Mouse (Mus musculus) forebrain, embryonic 13.5 days (tissue): ENCODE results near the gene Tmem269. TPM values are rescaled to one million over a fixed set of nuclear protein-coding genes. Genes with fewer than 3 reads are reported as not detected.

ENCODE experiments used
- ATAC-seq: fragments of 200-750 bp; cut with Nextera tagmentation; 2 replicates; pipeline ENCODE4 v1.8.0; 2017
- H3K27ac ChIP-seq: fragments of 300-500 bp; sonication (generic); 2 replicates; pipeline ENCODE4 v1.5.1; 2015; ENCODE audit warnings: inconsistent platforms, mild to moderate bottlenecking, moderate library complexity
- H3K27me3 ChIP-seq: fragments of 300-500 bp; sonication (generic); 2 replicates; pipeline ENCODE4 v1.6.1; 2015; ENCODE audit warnings: mild to moderate bottlenecking, inconsistent platforms
- H3K36me3 ChIP-seq: fragments of 300-500 bp; sonication (generic); 2 replicates; pipeline ENCODE4 v1.6.1; 2015; ENCODE audit warnings: mild to moderate bottlenecking, inconsistent platforms; ENCODE audit not compliant: poor library complexity, severe bottlenecking
- H3K4me1 ChIP-seq: fragments of 300-500 bp; sonication (generic); 2 replicates; pipeline ENCODE4 v1.6.1; 2015; ENCODE audit warnings: inconsistent platforms
- H3K4me2 ChIP-seq: fragments of 300-500 bp; sonication (generic); 2 replicates; pipeline ENCODE4 v1.6.1; 2015; ENCODE audit warnings: inconsistent platforms, mild to moderate bottlenecking, moderate library complexity
- H3K4me3 ChIP-seq: fragments of 300-500 bp; sonication (generic); 2 replicates; pipeline ENCODE4 v1.5.1; 2015; ENCODE audit warnings: mild to moderate bottlenecking, inconsistent platforms
- H3K9ac ChIP-seq: fragments of 300-500 bp; sonication (generic); 2 replicates; pipeline ENCODE4 v1.6.1; 2015; ENCODE audit warnings: mild to moderate bottlenecking, inconsistent platforms
- H3K9me3 ChIP-seq: fragments of 300-500 bp; sonication (generic); replicated peaks from 2 replicates; pipeline ENCODE4 v1.6.1; 2016; ENCODE audit warnings: inconsistent platforms
- WGBS: fragments of 180-500 bp; shearing (Covaris S2); methylation state at CpG from one replicate; pipeline ENCODE4 v1.1.7; 2015; 5-methylcytosine and 5-hydroxymethylcytosine counted together
- polyA plus RNA-seq: library from polyadenylated mRNA; unstranded; fragments of >200 nt; fragmentation: Nextera tagmentation; extraction: Ambion mirVana; gene quantifications from 2 replicates; pipeline ENCODE4 v1.2.1, GENCODE M21; 2015

Gene Tmem269
- polyA plus RNA-seq, 1 experiment from 2014 or later = not detected

DNA sequence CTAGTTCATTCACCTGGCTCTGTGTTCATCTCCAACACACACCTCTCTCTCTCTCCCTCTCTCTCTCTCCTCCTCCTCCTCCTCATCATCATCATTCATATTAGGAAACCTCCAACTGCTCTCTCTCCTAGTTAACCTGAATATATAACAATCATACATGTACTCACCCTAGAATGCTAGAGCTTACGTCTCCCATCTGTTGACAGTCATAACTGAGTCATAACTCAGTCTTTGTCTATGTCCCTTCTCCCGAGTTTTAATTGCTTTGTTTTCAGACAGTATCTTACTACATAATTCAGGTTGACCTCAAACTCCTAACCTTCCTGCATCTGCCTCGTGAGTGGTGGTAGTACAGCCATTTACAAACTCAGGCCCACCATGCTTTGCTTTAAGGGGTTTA lies 26.7 kb downstream of the Tmem269 start:
- 76% methylated on average over 3 of the region's 3 CpGs for WGBS
- peaks cover 7% of the 10 kb centered on the region for H3K4me1 ChIP-seq
- no peak overlapping the region for H3K4me2 ChIP-seq
- no peak overlapping the region for H3K9ac ChIP-seq
- no peak overlapping the region for H3K27ac ChIP-seq
- peaks cover 3% of the 10 kb centered on the region; the same call in 1 of the 2 replicates for H3K27me3 ChIP-seq
- no peak overlapping the region for H3K4me3 ChIP-seq
- no peaks in the 10 kb centered on the region for H3K36me3 ChIP-seq
- no peak for ATAC-seq
- no peaks in the 10 kb centered on the region for H3K9me3 ChIP-seq

DNA sequence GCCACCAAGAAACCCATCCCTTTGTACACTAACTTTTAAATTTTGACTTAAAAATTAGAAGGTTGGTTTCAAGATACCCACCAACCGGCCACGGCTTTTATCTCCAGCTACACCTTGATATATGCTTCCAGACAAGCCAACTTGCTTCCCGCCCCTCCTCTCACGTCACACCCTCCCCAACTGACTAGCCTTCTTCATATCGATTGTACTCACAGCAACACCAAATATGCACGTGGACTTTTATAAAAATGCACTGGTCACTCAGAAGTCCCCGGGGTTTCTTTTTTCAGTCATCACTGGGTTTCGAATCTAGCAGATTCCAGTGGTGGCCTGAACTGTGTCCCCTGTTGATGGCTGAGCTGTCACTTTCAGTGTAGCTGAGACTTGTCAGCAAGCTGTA lies 27.4 kb downstream of the Tmem269 start:
- Histone ChIP-seq H3K9me3 (no peaks in the 10 kb centered on the region), H3K4me1 (peaks cover under 1% of the 10 kb centered on the region; the same call in 1 of the 2 replicates), H3K4me2 (no peak overlapping the region), H3K9ac (no peak overlapping the region), H3K27me3 (peaks cover 3% of the 10 kb centered on the region; the same call in 1 of the 2 replicates), H3K4me3 (no peak overlapping the region), H3K27ac (no peak overlapping the region), H3K36me3 (no peaks in the 10 kb centered on the region)
- no peak for ATAC-seq
- WGBS = 91% methylated on average over 8 of the region's 8 CpGs

DNA sequence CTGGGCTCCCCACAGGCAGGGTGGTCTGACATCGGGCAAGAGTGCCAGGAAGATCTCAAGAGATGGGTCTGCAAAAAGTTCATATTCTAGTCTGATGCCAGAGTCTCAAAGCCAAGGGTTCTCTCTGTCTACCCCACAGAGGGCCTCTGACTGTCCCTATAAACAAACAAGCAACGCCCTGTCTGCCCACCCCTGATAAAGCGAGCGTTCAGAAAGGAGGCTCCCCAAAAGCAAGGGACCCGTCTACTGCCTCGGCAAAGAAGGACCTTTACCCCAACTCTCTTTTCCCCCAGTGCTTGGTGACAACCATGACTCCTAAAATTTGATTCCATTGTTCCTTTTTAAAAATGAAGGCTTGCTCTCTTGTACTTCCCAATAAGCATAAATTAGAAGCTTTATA lies 28.2 kb downstream of the Tmem269 start, which contains the start of gene Ermap:
TSS of gene Ermap (minus strand) at position 148 of the 400 bp plus-strand sequence.
- H3K36me3 ChIP-seq = no peaks in the 10 kb centered on the region
- H3K9ac ChIP-seq = no peak within 1 kb of the TSS
- no peak within 1 kb of the TSS for H3K4me2 ChIP-seq
- no peak within 1 kb of the TSS for H3K4me3 ChIP-seq
- ATAC-seq = no peak
- no peaks in the 10 kb centered on the region for H3K9me3 ChIP-seq
- no peak within 1 kb of the TSS for H3K27ac ChIP-seq
- no peaks in the 10 kb centered on the region for H3K4me1 ChIP-seq
- H3K27me3 ChIP-seq = peaks cover 3% of the 10 kb centered on the region; the same call in 1 of the 2 replicates
- 74% methylated on average over 6 of the region's 6 CpGs for WGBS

DNA sequence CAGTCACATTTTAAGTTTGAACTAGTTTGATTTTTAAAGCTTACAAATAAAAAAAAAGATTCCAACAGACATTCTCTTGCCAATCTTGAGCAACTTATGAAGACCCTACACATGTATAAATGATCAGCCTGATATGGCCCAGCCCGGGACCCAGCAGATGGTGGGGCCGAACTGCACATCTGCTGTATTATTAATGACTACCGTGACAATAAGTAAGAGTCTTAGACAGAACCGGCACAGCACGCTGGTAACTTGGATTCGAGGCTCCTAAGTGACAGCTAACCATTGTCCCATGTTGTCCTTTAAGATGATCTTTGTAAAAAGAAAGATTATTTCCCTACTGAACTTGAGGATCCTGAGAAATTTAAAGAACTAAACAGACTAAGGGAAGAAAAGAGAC lies 28.6 kb downstream of the Tmem269 start:
- peaks cover 3% of the 10 kb centered on the region; the same call in 1 of the 2 replicates for H3K27me3 ChIP-seq
- H3K36me3 ChIP-seq = no peaks in the 10 kb centered on the region
- H3K4me3 ChIP-seq = no peak overlapping the region
- no peaks in the 10 kb centered on the region for H3K9me3 ChIP-seq
- no peaks in the 10 kb centered on the region for H3K4me1 ChIP-seq
- H3K27ac ChIP-seq = no peak overlapping the region
- 58% methylated on average over 6 of the region's 6 CpGs for WGBS
- H3K4me2 ChIP-seq = no peak overlapping the region
- no peak overlapping the region for H3K9ac ChIP-seq
- ATAC-seq = no peak

DNA sequence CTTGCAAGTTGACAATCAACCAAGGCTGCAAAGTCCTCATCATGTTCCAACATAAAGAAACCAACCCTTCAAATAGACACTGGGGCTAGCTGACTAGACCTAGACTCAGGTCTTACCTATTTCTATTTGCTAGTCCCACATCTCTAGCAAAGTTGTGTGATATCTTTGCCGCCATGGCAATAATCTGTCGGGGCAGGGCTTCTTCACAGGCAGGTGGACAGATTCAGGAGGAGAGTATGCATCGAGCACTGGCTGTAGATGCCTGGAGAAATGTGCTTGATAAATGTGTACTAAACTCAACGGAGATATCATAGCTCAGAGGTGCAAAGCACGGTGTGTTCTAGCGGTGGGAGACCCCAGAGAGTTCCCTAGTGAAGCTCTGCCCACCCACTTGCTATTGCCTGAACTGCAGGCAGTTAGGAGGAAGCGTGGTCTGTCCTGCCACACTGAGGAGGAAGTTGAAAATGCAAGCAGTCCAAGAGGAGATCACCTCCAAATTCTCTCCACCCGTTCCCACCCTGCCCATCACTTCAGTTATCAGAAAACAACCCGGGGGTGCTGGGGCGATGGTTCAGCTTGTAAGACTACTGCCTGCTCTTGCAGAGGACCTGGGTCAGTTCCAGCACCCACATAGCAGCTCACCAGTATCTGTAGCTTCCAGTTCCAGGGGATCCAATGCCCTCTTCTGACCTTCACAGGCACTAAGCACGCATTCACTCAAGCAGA lies 29.8 kb downstream of the Tmem269 start:
- Histone ChIP-seq H3K27ac (no peak overlapping the region), H3K36me3 (no peaks in the 10 kb centered on the region), H3K4me1 (no peaks in the 10 kb centered on the region), H3K4me3 (no peak overlapping the region), H3K4me2 (no peak overlapping the region), H3K27me3 (no peaks in the 10 kb centered on the region), H3K9me3 (no peaks in the 10 kb centered on the region), H3K9ac (no peak overlapping the region)
- WGBS = 62% methylated on average over 11 of the region's 11 CpGs
- no peak for ATAC-seq

DNA sequence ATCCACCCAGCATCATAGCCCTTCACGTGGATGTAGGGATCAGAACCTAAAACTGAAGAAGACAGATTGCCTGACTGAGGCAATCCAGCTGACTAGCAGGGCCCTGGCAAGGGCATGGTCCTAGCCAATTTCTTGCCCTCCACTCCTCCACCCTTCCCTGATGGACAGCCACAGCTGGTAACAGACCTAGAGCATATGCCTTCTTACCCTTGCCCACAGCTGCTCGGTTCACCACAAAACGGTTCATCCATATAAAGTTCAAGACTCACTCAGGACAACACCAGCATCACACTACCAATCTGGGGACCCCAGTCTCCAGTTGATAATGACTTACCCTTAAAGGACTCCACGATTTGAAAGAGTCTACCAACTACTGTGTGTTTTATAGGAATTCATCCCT lies 32.2 kb downstream of the Tmem269 start:
- H3K4me1 ChIP-seq = no peaks in the 10 kb centered on the region
- no peaks in the 10 kb centered on the region for H3K36me3 ChIP-seq
- no peak overlapping the region for H3K4me2 ChIP-seq
- H3K9me3 ChIP-seq = no peaks in the 10 kb centered on the region
- H3K27ac ChIP-seq = no peak overlapping the region
- H3K27me3 ChIP-seq = no peaks in the 10 kb centered on the region
- WGBS = 84% methylated on average over 4 of the region's 4 CpGs
- no peak for ATAC-seq
- H3K4me3 ChIP-seq = no peak overlapping the region
- no peak overlapping the region for H3K9ac ChIP-seq

DNA sequence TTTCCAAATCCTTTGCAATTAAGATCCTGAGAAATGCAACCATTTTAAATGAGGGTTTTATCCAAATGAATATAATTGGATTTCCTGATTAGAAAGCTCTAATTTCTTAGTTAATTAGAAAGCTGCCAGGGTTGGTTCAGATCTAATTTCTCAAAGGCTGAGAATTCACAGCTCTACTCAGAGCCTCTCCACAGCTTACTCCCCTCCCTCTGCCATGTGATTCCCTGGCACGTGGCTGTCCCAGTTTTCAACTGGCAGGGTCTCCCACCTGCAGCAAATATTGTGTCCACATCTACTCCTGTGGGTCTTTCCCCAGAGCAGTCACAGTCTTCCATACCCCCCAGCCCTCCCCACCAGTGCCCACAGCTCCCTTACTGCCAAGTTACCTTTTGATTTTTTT lies 34.5 kb downstream of the Tmem269 start:
- WGBS = 57% methylated on average over 1 of the region's 1 CpGs
- Histone ChIP-seq H3K4me3 (no peak overlapping the region), H3K9ac (no peak overlapping the region), H3K9me3 (no peaks in the 10 kb centered on the region), H3K36me3 (no peaks in the 10 kb centered on the region), H3K27me3 (no peaks in the 10 kb centered on the region), H3K4me1 (no peaks in the 10 kb centered on the region), H3K4me2 (no peak overlapping the region), H3K27ac (no peak overlapping the region)
- no peak for ATAC-seq

DNA sequence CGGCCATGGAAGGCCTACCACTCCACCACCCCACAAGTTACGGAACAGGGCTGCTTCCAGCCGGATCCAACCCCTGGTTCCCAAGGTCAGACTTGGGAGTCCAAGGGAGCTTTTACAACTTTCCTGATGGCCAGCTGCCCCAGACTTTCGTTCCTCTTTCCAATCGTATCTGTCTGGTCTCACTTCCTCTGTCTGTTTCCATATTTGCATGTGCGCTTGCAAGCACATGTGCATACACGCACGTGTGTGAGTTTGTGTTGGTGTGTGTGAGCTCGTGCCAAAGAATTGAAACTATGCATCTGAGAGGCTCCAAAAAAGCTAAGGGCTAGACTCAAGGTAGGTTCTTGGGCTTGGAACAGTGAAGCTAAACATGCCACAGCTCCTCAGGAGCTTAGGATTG lies 36.6 kb downstream of the Tmem269 start:
- no peak overlapping the region for H3K4me3 ChIP-seq
- no peaks in the 10 kb centered on the region for H3K9me3 ChIP-seq
- H3K9ac ChIP-seq = no peak overlapping the region
- no peaks in the 10 kb centered on the region for H3K36me3 ChIP-seq
- no peaks in the 10 kb centered on the region for H3K4me1 ChIP-seq
- H3K27ac ChIP-seq = no peak overlapping the region
- ATAC-seq = no peak
- 93% methylated on average over 9 of the region's 9 CpGs for WGBS
- H3K4me2 ChIP-seq = no peak overlapping the region
- H3K27me3 ChIP-seq = no peaks in the 10 kb centered on the region

DNA sequence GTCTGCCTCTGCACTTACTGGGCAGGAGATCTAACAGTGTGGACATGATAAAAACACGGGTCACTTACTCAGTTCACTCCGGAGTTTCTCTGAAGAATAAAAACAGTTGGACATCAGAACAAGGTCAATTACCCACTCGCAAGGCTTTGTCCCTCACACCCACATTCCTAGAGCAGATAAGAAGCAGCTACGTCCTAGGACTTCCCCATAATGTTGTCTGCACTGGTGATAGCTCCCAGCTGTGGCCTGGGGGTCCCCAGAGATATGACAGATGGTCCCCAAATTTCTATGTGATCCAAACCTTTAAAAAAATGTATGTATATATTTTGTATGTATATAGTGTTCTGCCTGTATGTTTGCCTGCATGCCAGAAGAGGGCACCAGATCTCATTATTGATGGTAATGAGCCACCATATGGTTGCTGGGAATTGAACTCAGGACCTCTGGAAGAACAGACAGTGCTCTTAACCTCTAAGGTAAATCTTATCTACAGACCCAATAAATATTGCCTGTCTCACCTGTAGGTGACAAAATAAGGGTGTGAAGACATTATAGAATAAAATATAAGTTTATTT lies 37.8 kb downstream of the Tmem269 start:
- Histone ChIP-seq H3K36me3 (no peaks in the 10 kb centered on the region), H3K4me2 (no peak overlapping the region), H3K27ac (no peak overlapping the region), H3K4me3 (no peak overlapping the region), H3K4me1 (no peaks in the 10 kb centered on the region), H3K27me3 (no peaks in the 10 kb centered on the region), H3K9me3 (no peaks in the 10 kb centered on the region), H3K9ac (no peak overlapping the region)
- ATAC-seq = no peak
- 57% methylated on average over 4 of the region's 4 CpGs for WGBS

DNA sequence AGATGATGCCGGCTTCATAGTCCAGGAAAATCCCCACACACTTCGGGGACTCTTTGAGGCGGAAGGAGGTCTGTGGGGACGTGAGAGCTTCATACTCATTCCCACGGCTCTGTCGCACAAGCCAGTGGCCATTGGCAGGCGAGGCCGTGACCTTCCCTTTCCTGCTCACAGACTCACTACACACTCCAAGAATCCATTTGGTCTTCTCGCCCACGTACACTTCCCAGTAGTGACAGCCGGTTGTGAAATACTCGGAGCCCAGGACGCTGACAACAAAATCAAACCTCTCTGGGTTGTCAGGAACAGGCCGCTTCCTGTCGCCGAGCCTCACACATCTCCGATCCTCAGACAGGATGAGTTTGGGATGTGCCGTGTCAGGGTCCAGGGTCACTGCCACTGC lies 39.7 kb downstream of the Tmem269 start:
- 83% methylated on average over 18 of the region's 18 CpGs for WGBS
- Histone ChIP-seq H3K9me3 (no peaks in the 10 kb centered on the region), H3K27me3 (no peaks in the 10 kb centered on the region), H3K4me2 (no peak overlapping the region), H3K4me3 (no peak overlapping the region), H3K9ac (no peak overlapping the region), H3K36me3 (no peaks in the 10 kb centered on the region), H3K4me1 (peaks cover under 1% of the 10 kb centered on the region; the same call in 1 of the 2 replicates), H3K27ac (no peak overlapping the region)
- ATAC-seq = no peak

DNA sequence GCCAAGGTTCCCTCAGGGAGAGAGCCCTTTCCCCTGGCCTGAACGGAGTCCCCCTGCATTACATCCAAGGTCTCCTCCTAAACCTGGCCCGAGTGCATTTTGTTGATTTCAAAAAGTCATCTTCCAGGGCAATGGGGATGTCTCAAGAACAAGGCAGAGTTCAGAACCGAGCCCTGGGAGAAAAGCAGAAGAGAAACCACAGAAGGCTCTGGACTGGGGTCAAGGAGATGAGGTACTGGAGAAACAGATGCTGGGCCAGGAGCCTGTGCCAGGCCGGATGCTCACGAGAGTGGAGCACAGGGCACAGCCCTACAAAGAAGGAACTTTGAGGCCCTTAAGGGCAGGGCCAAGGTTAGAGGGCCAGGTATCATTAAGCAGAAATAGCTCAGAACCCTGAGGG lies 40.3 kb downstream of the Tmem269 start:
- Histone ChIP-seq H3K9me3 (no peaks in the 10 kb centered on the region), H3K4me1 (peaks cover 7% of the 10 kb centered on the region), H3K27me3 (no peaks in the 10 kb centered on the region), H3K36me3 (no peaks in the 10 kb centered on the region), H3K4me3 (no peak overlapping the region), H3K27ac (no peak overlapping the region), H3K4me2 (no peak overlapping the region), H3K9ac (no peak overlapping the region)
- no peak for ATAC-seq
- 78% methylated on average over 5 of the region's 5 CpGs for WGBS

DNA sequence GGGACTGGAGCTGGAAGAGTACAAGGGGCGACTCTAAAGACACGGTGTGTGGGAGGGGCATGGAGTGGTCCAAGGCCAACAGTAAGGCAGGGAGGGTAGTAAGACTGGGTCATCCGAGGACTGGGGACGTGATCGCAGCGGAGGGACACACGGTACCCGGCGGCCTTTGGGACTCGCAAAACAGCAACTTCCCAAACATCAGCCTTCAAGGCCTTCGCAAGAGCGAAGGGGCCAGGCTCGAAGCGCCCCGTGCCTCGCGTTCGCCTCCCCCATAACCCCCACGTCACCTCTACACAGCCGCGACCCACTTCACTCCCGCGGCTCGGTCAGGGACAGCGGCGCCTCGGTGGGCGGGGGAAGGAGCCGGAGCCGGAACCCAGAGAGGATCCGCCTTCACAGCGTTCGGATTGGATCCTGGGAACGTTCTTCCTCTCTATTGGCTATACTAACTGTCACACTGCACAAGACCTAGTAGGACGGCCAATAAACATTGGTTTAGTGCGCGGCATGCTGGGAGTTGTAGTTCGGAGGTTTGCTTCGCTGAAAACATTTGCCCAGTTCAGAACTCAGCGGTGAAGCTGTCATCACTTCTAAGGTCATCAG lies 44.1 kb downstream of the Tmem269 start, which contains the start of gene Zfp691:
TSS of gene Zfp691 (minus strand) at position 345 of the 603 bp plus-strand sequence.
- Histone ChIP-seq H3K36me3 (peaks cover 20% of the 10 kb centered on the region), H3K27ac (peak within 1 kb of the TSS; percentile 27), H3K4me2 (peak within 1 kb of the TSS; percentile 86), H3K9me3 (no peaks in the 10 kb centered on the region), H3K4me3 (peak within 1 kb of the TSS; percentile 79), H3K27me3 (no peaks in the 10 kb centered on the region), H3K4me1 (peaks cover 16% of the 10 kb centered on the region), H3K9ac (peak within 1 kb of the TSS; percentile 87)
- under 1% methylated on average over 40 of the region's 40 CpGs for WGBS
- ATAC-seq = peak; percentile 100
